Comparison of ENCODE assay signal across 9 mouse cellular contexts in the genomic region with DNA sequence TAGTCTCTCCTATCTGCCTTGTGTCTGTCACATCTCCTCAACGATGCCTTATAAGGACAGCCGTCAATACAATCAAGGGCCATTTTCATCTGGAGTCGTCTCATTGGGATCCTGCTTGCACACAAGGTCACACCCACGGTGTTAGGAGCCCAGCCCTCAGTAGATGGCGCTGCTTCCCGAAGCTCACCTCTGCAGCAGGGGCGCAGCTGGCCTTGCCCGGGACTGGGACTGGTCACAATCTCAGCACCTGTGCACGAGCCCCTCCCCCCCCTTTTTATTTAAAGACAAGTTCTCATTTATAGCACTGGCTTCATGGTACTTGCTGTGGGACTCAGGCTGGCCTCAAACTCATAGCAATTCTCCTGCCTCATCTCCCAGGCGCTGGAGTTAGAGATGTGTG. TPM values are rescaled to one million over a fixed set of nuclear protein-coding genes. Genes with fewer than 3 reads are reported as not detected.
DNase-seq lines count a peak whose midpoint lies in the region; ATAC-seq and TF ChIP-seq lines count a peak whose summit lies in the region.
"Had no signal": no experiment of that assay in that cellular context is flagged by ENCODE, and none has a peak within 500 bp of the region (broad histone marks: within the 10 kb centered on the region; RNA-seq: fewer than 3 reads in every experiment).

No protein-coding gene starts in this region.

- TF ChIP-seq CTCF in forebrain, postnatal 0 days (IDR thresholded peaks at IDR 0.05; ENCODE audit: low read depth), result peak; percentile 60
- peak; percentile 89 for TF ChIP-seq CTCF in C2C12 (IDR thresholded peaks at IDR 0.05; ENCODE audit: control insufficient read depth, insufficient read depth, insufficient read length)

- no peaks in the 10 kb centered on the region for H3K4me1 ChIP-seq in forebrain, postnatal 0 days (ENCODE audit: insufficient read depth)
- no peaks in the 10 kb centered on the region for H3K4me1 ChIP-seq in forebrain, embryonic 12.5 days

- no peaks in the 10 kb centered on the region for H3K79me3 ChIP-seq in C2C12 (ENCODE audit: low read depth)

- H3K4me2 ChIP-seq in forebrain, postnatal 0 days (ENCODE audit: low read depth), result no peak overlapping the region
- H3K4me2 ChIP-seq in forebrain, embryonic 12.5 days, result no peak overlapping the region
- H3K4me2 ChIP-seq in myocyte (ENCODE audit: low read depth), result no peak overlapping the region
- H3K4me2 ChIP-seq: limb, embryonic 13.5 days had no signal

- no peak for TF ChIP-seq POLR2A in myocyte (IDR thresholded peaks at IDR 0.05; ENCODE audit: insufficient read length, low read depth)

- H3K36me3 ChIP-seq in forebrain, postnatal 0 days (ENCODE audit: insufficient read depth), result no peaks in the 10 kb centered on the region
- H3K36me3 ChIP-seq in forebrain, embryonic 12.5 days (replicated peaks), result no peaks in the 10 kb centered on the region
- no peaks in the 10 kb centered on the region for H3K36me3 ChIP-seq in C2C12 (ENCODE audit: control insufficient read depth, insufficient read depth)
- H3K36me3 ChIP-seq in myocyte (ENCODE audit: control insufficient read depth, insufficient read depth), result no peaks in the 10 kb centered on the region
- H3K36me3 ChIP-seq: limb, embryonic 13.5 days had no signal

- WGBS in forebrain, postnatal 0 days, result 14% methylated on average over 10 of the region's 10 CpGs
- WGBS in forebrain, embryonic 12.5 days, result 14% methylated on average over 10 of the region's 10 CpGs

- H3K9ac ChIP-seq in forebrain, postnatal 0 days, result no peak overlapping the region
- no peak overlapping the region for H3K9ac ChIP-seq in forebrain, embryonic 12.5 days
- H3K9ac ChIP-seq: limb, embryonic 13.5 days had no signal

- H3K27me3 ChIP-seq in forebrain, postnatal 0 days (ENCODE audit: insufficient read depth, low read length), result no peaks in the 10 kb centered on the region
- peaks cover 12% of the 10 kb centered on the region; the same call in 1 of the 2 replicates for H3K27me3 ChIP-seq in forebrain, embryonic 12.5 days
- H3K27me3 ChIP-seq in C2C12 (ENCODE audit: control insufficient read depth, insufficient read depth, insufficient read length) (peaks cover 59% of the 10 kb centered on the region), myocyte (ENCODE audit: control insufficient read depth, insufficient read depth, insufficient read length) (peaks cover 24% of the 10 kb centered on the region)

- H3ac ChIP-seq in C2C12 (ENCODE audit: control insufficient read depth, insufficient read length, low read depth) (no peak overlapping the region), myocyte (ENCODE audit: control insufficient read depth, insufficient read length) (no peak overlapping the region)

- intact Hi-C loops in gastrocnemius, postnatal 36 days (cut with DNase I), result loop anchor here (5.0 to 10.0 kb wide), 2 partner anchors 54 to 411 kb away; partner anchors contain the start of gene Irf8

- H3K9me3 ChIP-seq in forebrain, postnatal 0 days (ENCODE audit: low read length), result no peaks in the 10 kb centered on the region
- H3K9me3 ChIP-seq in forebrain, embryonic 12.5 days, result no peaks in the 10 kb centered on the region
- H3K9me3 ChIP-seq: limb, embryonic 13.5 days had no signal

- DNase-seq in forebrain, postnatal 0 days, result no peak
- peak; percentile 83 for DNase-seq in adrenal gland, postnatal 25 days
- peak; percentile 75 to 78 for DNase-seq in gastrocnemius, postnatal 36 days
- peak; percentile 88 to 90 for DNase-seq in kidney, postnatal 4 days
- DNase-seq in thymus, postnatal 14 days, result peak; percentile 87

- H3K27ac ChIP-seq in forebrain, postnatal 0 days (ENCODE audit: low read depth, low read length), result no peak overlapping the region
- no peak overlapping the region for H3K27ac ChIP-seq in forebrain, embryonic 12.5 days
- H3K27ac ChIP-seq: limb, embryonic 13.5 days had no signal

- no peak for ATAC-seq in forebrain, postnatal 0 days
- ATAC-seq in forebrain, embryonic 12.5 days (ENCODE audit: low FRiP score), result no peak

- H3K79me2 ChIP-seq in C2C12 (ENCODE audit: control insufficient read depth, insufficient read depth) (no peaks in the 10 kb centered on the region), myocyte (ENCODE audit: control insufficient read depth, insufficient read depth) (no peaks in the 10 kb centered on the region)

- H3K4me3 ChIP-seq in forebrain, postnatal 0 days (ENCODE audit: low read depth, low read length), result no peak overlapping the region
- H3K4me3 ChIP-seq in forebrain, embryonic 12.5 days (replicated peaks), result no peak overlapping the region
- H3K4me3 ChIP-seq in C2C12 (ENCODE audit: insufficient read depth, poor library complexity, severe bottlenecking) (no peak overlapping the region), myocyte (no peak overlapping the region)
- H3K4me3 ChIP-seq: limb, embryonic 13.5 days had no signal

TF ChIP-seq in C2C12, 6 proteins besides CTCF, POLR2A, EP300 and RAD21:
- TF ChIP-seq MYOD1 (IDR thresholded peaks at IDR 0.05; ENCODE audit: control insufficient read depth, insufficient read length, low read depth) (no peak), CEBPB (IDR thresholded peaks at IDR 0.05; ENCODE audit: low read depth) (no peak), MAX (IDR thresholded peaks at IDR 0.05) (no peak), MYOG (IDR thresholded peaks at IDR 0.05; ENCODE audit: control insufficient read depth, extremely low read depth, insufficient read length) (no peak), FOSL1 (IDR thresholded peaks at IDR 0.05; ENCODE audit: insufficient read depth, low read length, poor library complexity, severe bottlenecking) (no peak)

TF ChIP-seq in myocyte, 11 proteins besides CTCF, POLR2A, EP300 and RAD21:
- TF ChIP-seq MYOD1 (IDR thresholded peaks at IDR 0.05; ENCODE audit: control insufficient read depth in 1 of 3, insufficient read length in 2 of 3, low read depth in 2 of 3) (peak in 1 of 3 experiments; percentile 51), REST (IDR thresholded peaks at IDR 0.05; ENCODE audit: insufficient read depth, insufficient read length) (no peak), TCF3 (IDR thresholded peaks at IDR 0.05; ENCODE audit: insufficient read length, low read depth) (no peak), CEBPB (IDR thresholded peaks at IDR 0.05; ENCODE audit: insufficient read depth, poor library complexity, severe bottlenecking) (no peak), MYOG (IDR thresholded peaks at IDR 0.05; ENCODE audit: control insufficient read depth in 1 of 3, insufficient read depth in 1 of 3, insufficient read length in 2 of 3, low read depth in 2 of 3) (peak in 2 of 3 experiments; percentile 15 to 18)

RNA-seq across cellular contexts. Expression of gene Emc8, which starts 15.2 kb away (rescaled TPM):
- 29.1 and 43.7 TPM in 2 replicates for total RNA-seq in forebrain, postnatal 0 days (2014; rRNA removed)
- polyA plus RNA-seq in forebrain, postnatal 0 days (2015; fragmentation: Nextera tagmentation; extraction: Ambion mirVana), result 104 and 113 TPM in 2 replicates
- 234 and 244 TPM in 2 replicates for polyA plus RNA-seq in forebrain, embryonic 12.5 days (2016; fragmentation: Nextera tagmentation; extraction: Ambion mirVana)
- polyA plus RNA-seq in C2C12 (2012; fragmentation: generic; extraction: Trizol), result 240 TPM
- 84.6 and 90.1 TPM in 2 replicates for total RNA-seq in adrenal gland, postnatal 25 days (2021)
- 10 to 100 TPM; 23.4 to 26.9 TPM for total RNA-seq in gastrocnemius, postnatal 36 days (2021)
- polyA plus RNA-seq in myocyte (2012; fragmentation: generic; extraction: Trizol), result 122 TPM

RNA-seq across cellular contexts. Expression of gene Cox4i1, which starts 15.6 kb away (rescaled TPM):
- 436 and 703 TPM in 2 replicates for total RNA-seq in forebrain, postnatal 0 days (2014; rRNA removed)
- polyA plus RNA-seq in forebrain, postnatal 0 days (2015; fragmentation: Nextera tagmentation; extraction: Ambion mirVana), result 1,351 and 1,499 TPM in 2 replicates
- polyA plus RNA-seq in forebrain, embryonic 12.5 days (2016; fragmentation: Nextera tagmentation; extraction: Ambion mirVana), result 803 and 809 TPM in 2 replicates
- polyA plus RNA-seq in C2C12 (2012; fragmentation: generic; extraction: Trizol) (1,270 TPM), myocyte (2012; fragmentation: generic; extraction: Trizol) (1,903 TPM)
- 1,243 and 1,285 TPM in 2 replicates for total RNA-seq in adrenal gland, postnatal 25 days (2021)
- 1,000 to 10,000 TPM; 1,608 to 1,616 TPM for total RNA-seq in gastrocnemius, postnatal 36 days (2021)

RNA-seq across cellular contexts. Expression of gene Gm27021, which starts 15.7 kb away (rescaled TPM):
- total RNA-seq in forebrain, postnatal 0 days (2014; rRNA removed), result 7.0 and 9.2 TPM in 2 replicates
- polyA plus RNA-seq in forebrain, postnatal 0 days (2015; fragmentation: Nextera tagmentation; extraction: Ambion mirVana), result 12.4 and 14.8 TPM in 2 replicates
- polyA plus RNA-seq in forebrain, embryonic 12.5 days (2016; fragmentation: Nextera tagmentation; extraction: Ambion mirVana), result 4.3 and 4.4 TPM in 2 replicates
- polyA plus RNA-seq in C2C12 (2012; fragmentation: generic; extraction: Trizol), result 2.3 TPM
- total RNA-seq in adrenal gland, postnatal 25 days (2021), result not detected in 2 replicates
- total RNA-seq in gastrocnemius, postnatal 36 days (2021), result not detected
- polyA plus RNA-seq in myocyte (2012; fragmentation: generic; extraction: Trizol), result 1.9 TPM

RNA-seq across cellular contexts. Expression of gene 1190005I06Rik, which starts 36.2 kb away (rescaled TPM):
- total RNA-seq in forebrain, postnatal 0 days (2014; rRNA removed), result 18.5 and 25.9 TPM in 2 replicates
- 21.7 and 22.7 TPM in 2 replicates for polyA plus RNA-seq in forebrain, postnatal 0 days (2015; fragmentation: Nextera tagmentation; extraction: Ambion mirVana)
- polyA plus RNA-seq in forebrain, embryonic 12.5 days (2016; fragmentation: Nextera tagmentation; extraction: Ambion mirVana), result 1.7 and 3.1 TPM in 2 replicates
- 2.6 TPM for polyA plus RNA-seq in C2C12 (2012; fragmentation: generic; extraction: Trizol)
- 11.3 and 12.3 TPM in 2 replicates for total RNA-seq in adrenal gland, postnatal 25 days (2021)
- 1 to 10 TPM in 1 of 2 experiments, under 1 TPM in 1; 0.84 to 1.5 TPM for total RNA-seq in gastrocnemius, postnatal 36 days (2021)
- 4.9 TPM for polyA plus RNA-seq in myocyte (2012; fragmentation: generic; extraction: Trizol)

RNA-seq across cellular contexts. Expression of gene Irf8, which starts 52.6 kb away (rescaled TPM):
- total RNA-seq in forebrain, postnatal 0 days (2014; rRNA removed), result 2.8 and 3.3 TPM in 2 replicates
- polyA plus RNA-seq in forebrain, postnatal 0 days (2015; fragmentation: Nextera tagmentation; extraction: Ambion mirVana), result 4.6 and 5.8 TPM in 2 replicates
- polyA plus RNA-seq in forebrain, embryonic 12.5 days (2016; fragmentation: Nextera tagmentation; extraction: Ambion mirVana), result 2.8 and 3.1 TPM in 2 replicates
- not detected for polyA plus RNA-seq in C2C12 (2012; fragmentation: generic; extraction: Trizol)
- total RNA-seq in adrenal gland, postnatal 25 days (2021), result 26.9 and 51.2 TPM in 2 replicates
- 1 to 10 TPM; 6.7 to 9.9 TPM for total RNA-seq in gastrocnemius, postnatal 36 days (2021)
- polyA plus RNA-seq in myocyte (2012; fragmentation: generic; extraction: Trizol), result not detected
